Mouse (Mus musculus) kidney, adult 2 months (tissue): ENCODE measurements around the gene Doc2a.

ENCODE experiments used
- CTCF ChIP-seq: fragments of 200-500 bp; conservative IDR thresholded peaks from 2 replicates; pipeline ENCODE4 v1.5.1; 2011; ENCODE audit warnings: low read depth, mild to moderate bottlenecking, control low read depth, low read length, moderate library complexity, mixed read lengths; ENCODE audit not compliant: insufficient read depth, insufficient read length
- POLR2A ChIP-seq: fragments of 200-500 bp; IDR thresholded peaks from one replicate; pipeline ENCODE4 v1.6.1; 2011; ENCODE audit warnings: low read depth, low read length, control low read depth

DNA sequence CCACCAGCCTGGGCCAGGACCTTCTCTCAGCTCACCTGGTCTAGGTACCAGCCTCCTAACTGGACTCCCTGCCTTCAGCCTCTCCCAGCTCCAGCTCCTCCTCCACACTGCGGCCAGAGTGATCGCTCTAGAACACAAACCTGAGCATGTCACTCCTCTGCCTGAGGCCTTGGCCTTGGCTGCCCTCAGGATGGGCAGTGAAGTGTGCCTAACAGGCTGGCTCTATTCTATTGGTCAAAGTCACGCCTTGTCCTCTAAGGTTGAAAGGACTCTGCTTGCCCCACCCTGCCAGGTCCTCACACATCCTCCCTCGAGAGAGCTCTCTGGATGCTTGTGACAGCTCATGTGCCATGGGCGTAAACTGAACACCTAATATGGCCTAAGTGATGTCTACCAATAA is 6.2 kb downstream of the Doc2a start:
- no peak for TF ChIP-seq CTCF
- no peak for TF ChIP-seq POLR2A
